Mouse (Mus musculus) forebrain, embryonic 12.5 days (tissue): ENCODE measurements around the gene Camk1. TPM values are rescaled to one million over a fixed set of nuclear protein-coding genes. Genes with fewer than 3 reads are reported as not detected.
A peak's percentile ranks its signal among the peaks of the same experiment; 100 is the strongest.
"Not testable (repeated sequence)": the region's sequence is repeated elsewhere in the genome, so short reads cannot be mapped to it uniquely, and the experiment has no call there.

Experiments
- ATAC-seq: fragments of 200-750 bp; cut with Nextera tagmentation; 2 replicates; pipeline ENCODE4 v1.8.0; 2017; ENCODE audit warnings: moderate TSS enrichment; ENCODE audit not compliant: low FRiP score
- H3K27ac ChIP-seq: fragments of 300-500 bp; sonication (generic); 2 replicates; pipeline ENCODE4 v1.5.1; 2016; ENCODE audit warnings: mild to moderate bottlenecking
- H3K27me3 ChIP-seq: fragments of 300-500 bp; sonication (generic); 2 replicates; pipeline ENCODE4 v1.6.1; 2016; ENCODE audit warnings: mild to moderate bottlenecking
- H3K36me3 ChIP-seq: fragments of 300-500 bp; sonication (generic); replicated peaks from 2 replicates; pipeline ENCODE4 v1.6.1; 2016; ENCODE audit warnings: mild to moderate bottlenecking
- H3K4me1 ChIP-seq: fragments of 300-500 bp; sonication (generic); 2 replicates; pipeline ENCODE4 v1.6.1; 2016
- H3K4me2 ChIP-seq: fragments of 300-500 bp; sonication (generic); 2 replicates; pipeline ENCODE4 v1.6.1; 2016; ENCODE audit warnings: mild to moderate bottlenecking, moderate library complexity
- H3K4me3 ChIP-seq: fragments of 300-500 bp; sonication (generic); replicated peaks from 2 replicates; pipeline ENCODE4 v1.5.1; 2016; ENCODE audit warnings: mild to moderate bottlenecking
- H3K9ac ChIP-seq: fragments of 300-500 bp; sonication (generic); 2 replicates; pipeline ENCODE4 v1.6.1; 2016; ENCODE audit warnings: mild to moderate bottlenecking
- H3K9me3 ChIP-seq: fragments of 300-500 bp; sonication (generic); 2 replicates; pipeline ENCODE4 v1.6.1; 2016
- WGBS: fragments of 180-500 bp; shearing (Covaris S2); methylation state at CpG from one replicate; pipeline ENCODE4 v1.1.7; 2016; 5-methylcytosine and 5-hydroxymethylcytosine counted together
- polyA plus RNA-seq: library from polyadenylated mRNA; unstranded; fragments of >200 nt; fragmentation: Nextera tagmentation; extraction: Ambion mirVana; gene quantifications from 2 replicates; pipeline ENCODE4 v1.2.1, GENCODE M21; 2016

Gene Camk1
- polyA plus RNA-seq, 1 experiment from 2014 or later, result 59.1 TPM

DNA sequence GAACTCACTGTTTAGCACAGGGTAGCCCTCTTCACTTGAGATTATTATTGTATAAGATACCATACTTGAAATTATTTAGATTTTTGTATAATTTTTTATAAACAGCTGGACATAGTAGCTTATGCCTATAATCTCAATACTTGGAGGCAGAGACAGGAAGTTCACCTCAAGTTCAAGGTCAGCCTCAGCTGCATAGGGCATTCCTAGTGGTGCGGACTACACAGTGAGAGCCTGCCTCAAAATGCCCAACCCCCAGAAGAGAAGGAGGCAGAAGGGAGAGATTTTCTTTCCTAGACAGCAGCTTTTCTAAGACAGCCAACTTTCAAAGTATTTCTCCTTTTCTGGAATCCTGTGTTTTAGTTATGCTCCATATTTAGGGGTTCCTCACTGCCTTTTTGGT is 7.4 kb upstream of the Camk1 start:
- no peaks in the 10 kb centered on the region for H3K9me3 ChIP-seq
- no peak overlapping the region for H3K4me3 ChIP-seq
- no peak overlapping the region for H3K27ac ChIP-seq
- no peak for ATAC-seq
- no peaks in the 10 kb centered on the region for H3K36me3 ChIP-seq
- H3K4me1 ChIP-seq, result no peaks in the 10 kb centered on the region
- no peaks in the 10 kb centered on the region for H3K27me3 ChIP-seq
- WGBS, result 82% methylated on average over 1 of the region's 1 CpGs
- no peak overlapping the region for H3K9ac ChIP-seq
- no peak overlapping the region for H3K4me2 ChIP-seq

DNA sequence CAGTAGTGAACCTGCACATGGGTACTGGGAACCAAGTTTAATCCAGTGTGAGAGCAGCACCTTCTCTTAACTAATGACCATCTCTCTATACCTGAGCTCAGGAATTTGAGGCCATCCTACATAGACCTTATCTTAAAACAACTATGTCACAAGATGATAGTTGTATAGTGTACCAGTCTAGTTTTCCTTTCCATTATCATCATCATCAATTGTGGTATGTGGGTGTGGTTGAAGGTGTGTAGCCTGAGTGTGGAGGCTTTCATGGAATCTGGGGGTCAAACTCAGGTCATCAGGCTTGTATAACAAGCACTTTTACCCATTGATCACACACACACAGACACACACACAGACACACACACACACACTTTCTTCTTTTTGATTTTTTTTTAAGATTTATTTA is 6.8 kb upstream of the Camk1 start:
- Histone ChIP-seq H3K27ac (no peak overlapping the region), H3K27me3 (no peaks in the 10 kb centered on the region), H3K9ac (no peak overlapping the region), H3K4me3 (no peak overlapping the region), H3K36me3 (no peaks in the 10 kb centered on the region), H3K9me3 (no peaks in the 10 kb centered on the region), H3K4me1 (no peaks in the 10 kb centered on the region), H3K4me2 (no peak overlapping the region)
- ATAC-seq, result no peak

DNA sequence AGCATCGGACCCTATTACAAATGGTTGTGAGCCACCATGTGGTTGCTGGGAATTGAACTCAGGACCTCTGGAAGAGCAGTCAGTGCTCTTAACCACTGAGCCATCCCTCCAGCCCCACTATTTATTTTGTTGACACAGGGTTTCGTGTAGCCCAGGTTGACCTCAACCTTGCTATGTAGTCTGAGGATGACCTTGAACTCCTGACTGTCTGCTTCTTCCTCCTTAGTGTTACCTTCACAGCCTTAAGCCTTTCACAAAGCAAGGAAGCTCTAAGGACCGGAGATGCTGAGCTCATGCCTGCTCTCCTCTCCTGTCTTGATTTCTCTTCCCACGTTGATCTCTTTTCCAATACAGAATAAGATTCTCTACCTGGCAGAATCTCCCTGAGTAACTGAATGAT is 3.1 kb upstream of the Camk1 start:
- Histone ChIP-seq H3K27ac (no peak overlapping the region), H3K4me1 (peaks cover 21% of the 10 kb centered on the region), H3K4me2 (no peak overlapping the region), H3K27me3 (peaks cover 6% of the 10 kb centered on the region; the same call in 1 of the 2 replicates), H3K9ac (no peak overlapping the region), H3K4me3 (no peak overlapping the region), H3K9me3 (no peaks in the 10 kb centered on the region), H3K36me3 (no peaks in the 10 kb centered on the region)
- no peak for ATAC-seq
- WGBS, result 75% methylated on average over 4 of the region's 4 CpGs

DNA sequence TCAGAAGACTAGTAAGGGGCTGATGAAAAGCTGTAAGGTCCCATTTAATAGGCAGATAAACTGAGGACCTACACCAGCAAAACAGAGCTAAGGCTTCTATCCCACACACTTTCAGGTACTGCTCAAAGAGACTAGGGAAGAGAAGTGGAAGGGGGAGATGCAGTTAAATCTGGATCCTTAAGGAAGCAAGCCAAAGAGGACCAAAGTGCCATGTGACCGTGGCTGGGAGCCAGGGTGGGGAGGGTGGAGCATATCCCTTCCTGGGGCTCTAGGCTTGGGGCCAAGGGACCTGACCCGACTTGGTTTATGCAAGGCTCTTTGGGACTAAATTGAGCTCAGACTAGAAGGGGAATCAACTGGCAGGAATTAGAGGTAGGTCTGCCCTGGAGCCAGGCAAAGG is 537 bp upstream of the Camk1 start:
- Histone ChIP-seq H3K9ac (peak overlapping the region; percentile 85; the same call in 1 of the 2 replicates), H3K27me3 (peaks cover 6% of the 10 kb centered on the region; the same call in 1 of the 2 replicates), H3K36me3 (0 out of 2 replicates have a peak, but pooled peaks cover 7% of the 10 kb centered on the region), H3K4me1 (peaks cover 21% of the 10 kb centered on the region), H3K27ac (no peak overlapping the region), H3K4me3 (no peak overlapping the region), H3K4me2 (peak overlapping the region; percentile 83; the same call in 1 of the 2 replicates), H3K9me3 (no peaks in the 10 kb centered on the region)
- no peak for ATAC-seq
- WGBS, result 65% methylated on average over 2 of the region's 2 CpGs

DNA sequence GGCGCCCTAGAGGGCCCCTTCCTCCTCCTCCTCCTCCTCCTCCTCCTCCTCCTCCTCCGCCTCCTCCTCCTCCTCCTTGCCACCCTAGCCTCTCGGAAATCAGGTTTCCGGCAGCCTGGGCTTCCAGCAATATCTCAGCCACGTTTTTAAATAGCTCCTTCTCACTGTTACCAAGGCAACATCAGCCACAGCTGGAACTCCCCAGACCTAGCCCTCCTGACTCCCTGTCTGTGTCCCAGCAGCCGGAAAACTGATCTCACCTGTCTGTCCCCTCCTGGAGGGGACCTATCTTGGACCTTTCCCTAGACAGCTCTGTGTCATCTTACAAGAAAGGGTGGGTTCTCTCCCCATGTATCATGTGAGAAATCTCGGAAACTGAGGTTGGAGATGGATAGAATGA is 1.5 kb downstream of the Camk1 start:
- H3K9ac ChIP-seq, result no peak overlapping the region
- H3K4me1 ChIP-seq, result peaks cover 21% of the 10 kb centered on the region
- peak overlapping the region; percentile 83; the same call in 1 of the 2 replicates for H3K4me2 ChIP-seq
- peaks cover 6% of the 10 kb centered on the region; the same call in 1 of the 2 replicates for H3K27me3 ChIP-seq
- no peaks in the 10 kb centered on the region for H3K9me3 ChIP-seq
- WGBS, result 42% methylated on average over 5 of the region's 7 CpGs
- H3K4me3 ChIP-seq, result no peak overlapping the region
- ATAC-seq, result no peak
- peaks cover 19% of the 10 kb centered on the region; the same call in 1 of the 2 replicates for H3K36me3 ChIP-seq
- no peak overlapping the region for H3K27ac ChIP-seq

DNA sequence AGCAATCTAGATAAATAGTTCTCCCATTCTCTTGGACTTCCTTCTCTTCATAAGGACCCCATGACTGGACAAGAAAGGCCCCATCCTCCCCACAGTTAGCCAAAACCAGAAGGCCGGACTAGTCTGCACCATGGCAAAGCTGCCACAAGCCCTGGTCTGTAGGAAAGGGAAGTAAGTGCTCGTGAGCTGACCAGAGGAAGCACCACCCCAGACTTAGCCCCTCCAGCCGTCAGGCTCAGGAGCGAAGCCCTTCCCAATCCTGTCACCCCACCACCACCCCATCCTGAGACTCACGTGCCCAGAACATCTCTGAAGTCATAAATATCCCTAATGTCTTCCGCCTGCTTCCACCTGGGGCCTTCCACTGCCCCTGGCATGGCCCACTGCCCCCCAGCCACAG is 2.2 kb downstream of the Camk1 start:
- H3K27me3 ChIP-seq, result peaks cover 6% of the 10 kb centered on the region; the same call in 1 of the 2 replicates
- peaks cover 21% of the 10 kb centered on the region for H3K4me1 ChIP-seq
- 91% methylated on average over 6 of the region's 6 CpGs for WGBS
- no peak overlapping the region for H3K4me3 ChIP-seq
- peaks cover 19% of the 10 kb centered on the region; the same call in 1 of the 2 replicates for H3K36me3 ChIP-seq
- H3K27ac ChIP-seq, result no peak overlapping the region
- no peaks in the 10 kb centered on the region for H3K9me3 ChIP-seq
- no peak overlapping the region for H3K9ac ChIP-seq
- H3K4me2 ChIP-seq, result no peak overlapping the region
- no peak for ATAC-seq

DNA sequence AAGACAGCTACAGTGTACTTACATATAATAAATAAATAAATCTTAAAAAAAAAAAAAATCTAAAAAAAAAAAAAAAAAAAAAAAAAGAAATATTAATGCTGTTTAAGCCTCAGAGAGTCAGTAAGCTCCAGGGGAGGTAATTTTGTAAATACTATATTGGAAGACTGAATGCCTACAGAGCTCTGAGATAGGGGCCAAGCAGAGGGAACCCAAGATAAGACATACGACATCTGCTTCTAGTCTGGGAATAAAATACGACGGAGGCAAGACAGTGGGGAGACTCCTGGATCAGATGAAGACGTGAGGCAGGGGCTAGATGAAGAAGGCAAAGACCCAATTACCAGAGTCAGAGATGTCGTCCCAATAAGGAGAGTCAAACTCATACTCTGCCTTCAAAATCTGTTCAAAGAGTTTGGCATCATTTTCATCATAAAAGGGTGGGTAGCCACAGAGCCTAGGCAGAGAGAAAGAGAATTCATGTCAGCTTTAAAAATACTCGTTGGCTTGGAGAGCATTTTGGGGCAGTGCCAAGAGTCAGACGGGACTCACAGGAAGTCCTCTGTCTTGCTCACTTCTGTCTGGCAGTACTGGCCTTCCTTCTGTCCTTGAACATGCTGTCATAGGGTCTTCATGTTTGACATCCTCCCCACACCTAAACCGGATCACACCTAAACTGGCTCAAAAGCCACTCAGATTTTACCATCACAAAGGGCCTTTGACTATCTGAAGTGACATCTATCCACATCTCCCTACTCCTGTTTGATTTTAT is 6.7 kb downstream of the Camk1 start:
- Histone ChIP-seq H3K27me3 (no peaks in the 10 kb centered on the region), H3K4me2 (no peak overlapping the region), H3K36me3 (peaks cover 55% of the 10 kb centered on the region), H3K9me3 (no peaks in the 10 kb centered on the region), H3K27ac (no peak overlapping the region), H3K4me3 (no peak overlapping the region), H3K4me1 (peaks cover 4% of the 10 kb centered on the region; the same call in 1 of the 2 replicates), H3K9ac (no peak overlapping the region)
- WGBS, result 80% methylated on average over 8 of the region's 8 CpGs
- ATAC-seq, result no peak

DNA sequence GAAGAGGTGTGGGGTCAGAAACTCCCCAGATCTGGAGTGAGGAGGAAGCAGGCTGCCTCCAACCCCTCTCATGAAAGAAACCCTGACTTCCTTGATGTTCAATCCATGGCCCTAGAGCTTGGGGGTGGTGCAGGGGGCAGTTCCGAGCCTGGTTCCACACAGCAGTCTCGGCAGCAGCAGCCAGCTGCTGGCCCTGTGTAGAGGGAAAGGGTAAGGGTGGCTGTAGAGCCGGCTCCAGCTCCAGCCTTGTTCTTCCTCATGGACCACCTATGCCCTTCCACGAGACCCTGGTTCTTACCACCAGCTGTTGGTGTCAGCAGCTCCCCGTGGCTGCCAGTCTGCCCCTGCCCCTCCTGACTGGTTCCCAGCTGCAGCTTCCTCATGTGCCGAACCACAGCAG is 9.6 kb downstream of the Camk1 start:
- no peak overlapping the region for H3K4me3 ChIP-seq
- peaks cover 63% of the 10 kb centered on the region for H3K36me3 ChIP-seq
- H3K9me3 ChIP-seq, result no peaks in the 10 kb centered on the region
- H3K4me1 ChIP-seq, result peaks cover 4% of the 10 kb centered on the region; the same call in 1 of the 2 replicates
- 80% methylated on average over 6 of the region's 6 CpGs for WGBS
- H3K27ac ChIP-seq, result no peak overlapping the region
- no peak overlapping the region for H3K4me2 ChIP-seq
- H3K9ac ChIP-seq, result no peak overlapping the region
- H3K27me3 ChIP-seq, result no peaks in the 10 kb centered on the region
- no peak for ATAC-seq

DNA sequence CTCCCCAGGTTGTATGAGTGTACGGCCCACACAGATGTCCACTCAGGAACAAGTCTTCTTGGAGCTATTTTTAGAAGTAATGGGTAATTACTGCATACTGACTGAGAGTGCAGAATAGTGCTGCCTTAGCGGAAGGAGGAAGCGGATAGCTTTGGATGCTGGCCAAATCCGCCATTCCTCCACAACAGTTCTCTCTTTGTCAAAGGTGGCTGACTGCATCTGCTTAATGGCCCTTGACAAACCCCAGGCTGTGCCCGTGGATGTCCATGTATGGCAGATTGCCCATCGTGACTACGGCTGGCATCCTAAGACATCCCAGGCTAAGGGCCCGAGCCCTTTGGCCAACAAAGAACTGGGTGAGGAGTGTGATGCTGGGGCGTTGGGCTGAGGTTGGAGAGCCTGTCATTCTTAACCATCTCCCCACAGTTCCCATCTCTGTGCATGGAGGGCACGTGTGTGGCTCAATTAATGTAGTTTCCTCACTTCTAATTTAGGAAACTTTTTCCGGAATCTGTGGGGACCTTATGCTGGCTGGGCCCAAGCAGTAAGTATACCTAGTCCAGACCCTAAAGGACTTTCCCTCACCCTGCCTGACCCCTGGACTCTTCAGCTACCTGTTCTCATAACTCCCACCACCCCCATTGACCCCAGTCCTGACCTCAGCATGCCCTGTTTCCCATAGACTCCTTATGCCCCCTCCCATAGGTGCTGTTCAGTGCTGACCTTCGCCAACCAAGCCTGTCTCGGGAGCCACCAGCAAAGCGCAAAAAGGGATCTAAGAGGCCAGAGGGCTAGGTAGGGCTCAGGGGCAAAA is 10.4 kb downstream of the Camk1 start:
- Histone ChIP-seq H3K4me2 (no peak overlapping the region), H3K4me1 (peaks cover 4% of the 10 kb centered on the region; the same call in 1 of the 2 replicates), H3K27me3 (no peaks in the 10 kb centered on the region), H3K4me3 (no peak overlapping the region), H3K27ac (peak overlapping the region; percentile 67; the same call in 1 of the 2 replicates), H3K9ac (no peak overlapping the region), H3K36me3 (peaks cover 63% of the 10 kb centered on the region), H3K9me3 (no peaks in the 10 kb centered on the region)
- WGBS, result 70% methylated on average over 14 of the region's 14 CpGs
- ATAC-seq, result peak; percentile 71

DNA sequence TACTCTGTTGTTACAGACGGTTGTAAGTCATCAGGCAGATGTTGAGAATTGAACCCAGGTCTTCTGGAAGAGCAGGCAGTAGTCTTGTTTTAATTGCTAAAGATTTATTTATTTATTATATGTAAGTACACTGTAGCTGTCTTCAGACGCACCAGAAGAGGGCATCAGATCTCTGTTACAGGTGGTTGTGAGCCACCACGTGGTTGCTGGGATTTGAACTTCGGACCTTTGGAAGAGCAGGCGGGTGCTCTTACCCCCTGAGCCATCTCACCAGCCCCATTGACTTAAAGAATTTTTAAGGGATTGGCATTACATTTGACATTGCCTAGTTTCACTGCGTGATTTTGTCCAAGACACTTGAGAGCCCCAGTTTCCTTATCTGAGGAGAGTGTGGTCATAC is 11.1 kb downstream of the Camk1 start:
- not testable (repeated sequence) for H3K4me1 ChIP-seq, ATAC-seq
- 81% methylated on average over 6 of the region's 6 CpGs for WGBS

DNA sequence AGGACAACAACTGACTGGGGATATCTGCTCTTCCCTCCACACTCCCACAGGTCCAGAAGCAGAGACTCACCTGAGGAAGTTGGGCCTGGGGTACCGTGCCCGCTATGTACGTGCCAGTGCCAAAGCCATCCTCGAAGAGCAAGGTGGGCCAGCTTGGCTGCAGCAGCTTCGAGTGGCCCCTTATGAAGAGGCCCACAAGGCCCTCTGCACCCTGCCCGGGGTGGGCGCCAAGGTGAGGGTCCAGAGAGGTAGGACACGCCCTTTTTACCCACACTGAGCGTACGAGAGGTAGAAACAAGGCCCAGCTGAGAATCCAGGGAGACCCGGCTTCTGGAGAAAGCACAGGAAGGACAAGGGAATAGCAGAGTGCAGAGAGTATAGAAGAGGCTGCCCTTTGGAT is 12.1 kb downstream of the Camk1 start:
- H3K4me2 ChIP-seq, result no peak overlapping the region
- no peak overlapping the region for H3K4me3 ChIP-seq
- no peak overlapping the region for H3K27ac ChIP-seq
- ATAC-seq, result no peak
- H3K4me1 ChIP-seq, result peaks cover 11% of the 10 kb centered on the region
- H3K36me3 ChIP-seq, result peaks cover 55% of the 10 kb centered on the region
- H3K27me3 ChIP-seq, result no peaks in the 10 kb centered on the region
- WGBS, result 93% methylated on average over 11 of the region's 11 CpGs
- H3K9me3 ChIP-seq, result no peaks in the 10 kb centered on the region
- peak overlapping the region; percentile 17; the same call in 1 of the 2 replicates for H3K9ac ChIP-seq

More for the DNA sequence above, 11.1 kb downstream of the Camk1 start:
- H3K4me2 ChIP-seq, H3K4me3 ChIP-seq, H3K27me3 ChIP-seq, H3K9me3 ChIP-seq, H3K9ac ChIP-seq: not testable (repeated sequence)
- H3K27ac ChIP-seq, result peak overlapping the region; percentile 67; the same call in 1 of the 2 replicates
- H3K36me3 ChIP-seq, result peaks cover 57% of the 10 kb centered on the region

DNA sequence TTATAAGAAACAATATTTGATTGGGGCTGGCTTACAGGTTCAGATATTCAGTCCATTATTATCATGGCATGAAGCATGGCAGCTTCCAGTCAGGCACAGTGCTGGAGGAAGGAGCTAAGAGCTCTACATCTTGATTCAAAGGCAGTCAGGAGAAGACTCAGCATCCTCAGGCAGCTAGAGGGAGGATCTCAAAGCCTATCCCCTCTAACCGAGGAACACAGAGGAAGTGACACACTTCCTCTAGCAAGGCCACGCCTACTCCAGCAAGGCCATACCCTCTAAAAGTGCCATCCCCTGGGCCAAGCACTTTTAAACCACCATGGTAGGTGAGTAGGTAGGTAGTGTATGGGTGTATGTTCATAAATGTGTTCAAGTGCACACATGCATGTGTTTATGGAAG is 13.2 kb downstream of the Camk1 start:
- ATAC-seq, result no peak
- Histone ChIP-seq H3K4me3 (no peak overlapping the region), H3K27me3 (no peaks in the 10 kb centered on the region), H3K27ac (no peak overlapping the region), H3K9ac (no peak overlapping the region), H3K4me1 (peaks cover 18% of the 10 kb centered on the region), H3K4me2 (no peak overlapping the region), H3K36me3 (peaks cover 45% of the 10 kb centered on the region), H3K9me3 (no peaks in the 10 kb centered on the region)
- 73% methylated on average over 2 of the region's 2 CpGs for WGBS
